Mouse (Mus musculus): ENCODE measurements around the gene Auts2. TPM values are rescaled to one million over a fixed set of nuclear protein-coding genes. Genes with fewer than 3 reads are reported as not detected.
A peak's percentile ranks its signal among the peaks of the same experiment; 100 is the strongest.

Gene Auts2
- polyA plus RNA-seq, 1 experiment from 2014 or later = 42.4 TPM

DNA sequence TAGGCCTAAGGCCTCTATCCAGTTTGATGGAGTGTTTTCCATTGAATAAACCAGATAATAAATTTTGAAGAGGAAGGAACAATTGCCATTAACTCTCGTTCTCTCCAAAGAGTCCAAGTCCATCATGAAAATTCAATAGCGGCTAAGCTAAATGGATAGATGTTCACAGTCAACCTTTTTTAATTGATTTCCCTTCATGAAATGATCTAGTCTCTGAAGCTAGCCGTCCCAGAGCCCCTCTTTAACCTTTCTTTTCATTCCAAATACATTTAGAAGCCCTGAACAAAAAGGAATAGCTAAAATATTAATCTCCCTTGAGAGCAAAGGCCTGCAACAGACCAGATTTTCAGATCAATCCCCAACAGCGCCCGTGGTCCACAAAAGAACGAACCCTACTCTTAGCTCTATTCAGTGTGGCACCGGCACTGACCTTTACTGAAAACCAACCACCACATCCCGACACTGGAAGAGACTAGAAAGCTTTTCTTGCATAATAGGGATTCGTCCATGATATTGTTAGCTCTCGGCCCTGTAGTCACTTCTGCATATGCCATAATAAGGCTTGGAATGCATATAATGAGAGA lies 896.9 kb downstream of the Auts2 start:
- peak; percentile 55 for DNase-seq (ENCODE audit: extremely low spot score, low spot score)
- Histone ChIP-seq H3K4me1 (peaks cover 81% of the 10 kb centered on the region), H3K27ac (peak overlapping the region; percentile 58), H3K36me3 (replicated peaks) (no peaks in the 10 kb centered on the region), H3K27me3 (ENCODE audit: poor library complexity, severe bottlenecking) (peaks cover 90% of the 10 kb centered on the region), H3K9me3 (no peaks in the 10 kb centered on the region), H3K4me3 (no peak overlapping the region)
- WGBS = 34% methylated on average over 10 of the region's 10 CpGs

DNA sequence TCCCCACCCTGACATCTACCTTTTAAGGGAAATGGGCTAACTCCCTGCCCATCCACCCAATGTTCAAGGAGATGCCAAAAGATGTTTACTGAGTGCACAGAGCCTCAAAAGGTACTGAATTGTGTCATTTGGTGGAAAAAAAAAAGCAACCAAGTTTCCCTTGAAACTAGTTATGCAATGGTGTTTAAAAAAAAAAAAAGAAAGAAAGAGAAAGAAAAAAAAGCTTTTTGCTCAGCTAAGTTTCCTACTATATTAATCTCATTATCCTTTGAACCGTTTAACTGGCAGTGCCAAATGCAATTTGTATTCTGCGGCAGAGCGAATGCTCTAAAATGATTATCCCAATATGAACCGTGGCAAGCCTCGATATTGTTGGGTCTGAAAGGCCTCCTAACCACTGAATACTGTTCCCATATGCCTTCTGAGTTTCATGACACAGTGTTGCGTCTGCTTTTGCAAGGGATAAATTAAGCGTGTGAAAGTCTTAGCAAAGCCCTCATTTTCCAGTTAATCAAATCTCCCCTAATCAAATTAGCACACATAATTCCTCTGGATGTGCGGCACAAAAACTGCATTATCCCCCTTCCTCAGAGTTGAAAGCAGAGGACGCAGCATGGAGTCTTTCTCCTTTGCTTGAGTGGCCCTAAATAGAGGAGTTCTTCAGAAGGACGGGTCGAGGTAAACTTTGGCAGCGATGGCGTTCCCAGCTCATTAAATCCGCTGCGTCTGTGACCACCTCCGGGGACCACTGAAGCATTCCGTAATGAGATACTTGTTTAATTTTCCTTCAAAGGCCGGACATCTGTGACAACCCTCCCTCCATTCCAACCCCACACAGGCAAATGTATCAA lies 897.6 kb downstream of the Auts2 start:
- Histone ChIP-seq H3K4me1 (peaks cover 80% of the 10 kb centered on the region), H3K36me3 (replicated peaks) (no peaks in the 10 kb centered on the region), H3K9me3 (no peaks in the 10 kb centered on the region), H3K27me3 (ENCODE audit: poor library complexity, severe bottlenecking) (peaks cover 90% of the 10 kb centered on the region), H3K4me3 (no peak overlapping the region), H3K27ac (no peak overlapping the region)
- 3% methylated on average over 18 of the region's 18 CpGs for WGBS
- DNase-seq (ENCODE audit: extremely low spot score, low spot score) = peak; percentile 84

DNA sequence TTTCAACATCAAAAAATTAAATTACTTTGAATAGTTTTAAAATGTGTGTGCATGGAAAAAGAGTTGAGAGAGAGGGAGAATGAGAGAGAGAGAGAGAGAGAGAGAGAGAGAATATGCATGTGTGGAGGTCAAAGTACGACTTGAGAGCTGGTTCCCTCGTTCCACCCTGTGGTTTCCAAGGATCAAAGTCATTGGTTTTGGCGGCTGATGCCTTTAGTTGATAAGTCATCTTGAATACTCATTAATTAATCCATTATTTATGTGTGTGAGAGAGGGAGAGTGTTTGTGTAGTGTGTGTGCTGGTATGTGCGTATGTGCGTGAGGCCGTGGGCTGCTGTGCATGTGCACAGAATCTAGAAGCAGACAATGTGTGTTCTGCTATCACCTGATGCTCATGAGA lies 898.8 kb downstream of the Auts2 start:
- Histone ChIP-seq H3K4me3 (no peak overlapping the region), H3K4me1 (peaks cover 77% of the 10 kb centered on the region), H3K9me3 (no peaks in the 10 kb centered on the region), H3K27ac (no peak overlapping the region), H3K36me3 (replicated peaks) (no peaks in the 10 kb centered on the region), H3K27me3 (ENCODE audit: poor library complexity, severe bottlenecking) (peaks cover 90% of the 10 kb centered on the region)
- no peak for DNase-seq (ENCODE audit: extremely low spot score, low spot score)
- WGBS = 83% methylated on average over 6 of the region's 6 CpGs

- H3K4me1 ChIP-seq = peaks cover 77% of the 10 kb centered on the region
- no peaks in the 10 kb centered on the region for H3K36me3 ChIP-seq (replicated peaks)
- WGBS = 24% methylated on average over 23 of the region's 23 CpGs
- peak overlapping the region; percentile 78 for H3K27ac ChIP-seq
- peaks cover 90% of the 10 kb centered on the region for H3K27me3 ChIP-seq (ENCODE audit: poor library complexity, severe bottlenecking)
- no peaks in the 10 kb centered on the region for H3K9me3 ChIP-seq
- DNase-seq (ENCODE audit: extremely low spot score, low spot score) = peak; percentile 68
- peak overlapping the region; percentile 22; the same call in 1 of the 2 replicates for H3K4me3 ChIP-seq
Measured at GRCm38 (mm10) chr5:131643176-131644174, 899.7 kb downstream of the Auts2 start.

DNA sequence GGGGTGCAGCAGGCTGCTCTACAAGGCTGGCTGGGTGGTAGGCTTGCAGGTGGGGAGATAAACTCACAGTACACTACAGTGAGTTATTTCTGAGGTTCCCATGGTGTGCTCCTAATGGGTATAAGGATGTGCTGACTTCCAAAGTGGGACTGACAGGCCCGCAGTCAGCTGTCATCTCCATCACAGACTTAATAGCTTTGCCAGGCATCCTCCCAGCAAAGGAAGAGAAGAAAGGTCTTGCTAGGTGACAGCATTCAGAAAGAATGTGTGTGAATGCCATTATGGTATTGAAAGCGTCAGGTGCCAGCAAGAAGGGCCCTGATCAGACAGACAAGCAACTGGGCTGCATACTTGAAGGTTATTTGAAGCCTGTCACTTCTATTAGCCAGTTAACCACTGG lies 900.4 kb downstream of the Auts2 start:
- Histone ChIP-seq H3K36me3 (replicated peaks) (no peaks in the 10 kb centered on the region), H3K27ac (peak overlapping the region; percentile 78), H3K4me3 (peak overlapping the region; percentile 22; the same call in 1 of the 2 replicates), H3K27me3 (ENCODE audit: poor library complexity, severe bottlenecking) (peaks cover 90% of the 10 kb centered on the region), H3K9me3 (no peaks in the 10 kb centered on the region), H3K4me1 (peaks cover 70% of the 10 kb centered on the region)
- no peak for DNase-seq (ENCODE audit: extremely low spot score, low spot score)
- 31% methylated on average over 2 of the region's 2 CpGs for WGBS

- no peak overlapping the region for H3K4me3 ChIP-seq
- no peaks in the 10 kb centered on the region for H3K36me3 ChIP-seq (replicated peaks)
- no peak overlapping the region for H3K27ac ChIP-seq
- H3K4me1 ChIP-seq = peaks cover 19% of the 10 kb centered on the region
- no peak for DNase-seq (ENCODE audit: extremely low spot score, low spot score)
- 83% methylated on average over 5 of the region's 5 CpGs for WGBS
- no peaks in the 10 kb centered on the region for H3K9me3 ChIP-seq
- H3K27me3 ChIP-seq (ENCODE audit: poor library complexity, severe bottlenecking) = peaks cover 95% of the 10 kb centered on the region
Measured at GRCm38 (mm10) chr5:131636431-131636830, 906.7 kb downstream of the Auts2 start.

DNA sequence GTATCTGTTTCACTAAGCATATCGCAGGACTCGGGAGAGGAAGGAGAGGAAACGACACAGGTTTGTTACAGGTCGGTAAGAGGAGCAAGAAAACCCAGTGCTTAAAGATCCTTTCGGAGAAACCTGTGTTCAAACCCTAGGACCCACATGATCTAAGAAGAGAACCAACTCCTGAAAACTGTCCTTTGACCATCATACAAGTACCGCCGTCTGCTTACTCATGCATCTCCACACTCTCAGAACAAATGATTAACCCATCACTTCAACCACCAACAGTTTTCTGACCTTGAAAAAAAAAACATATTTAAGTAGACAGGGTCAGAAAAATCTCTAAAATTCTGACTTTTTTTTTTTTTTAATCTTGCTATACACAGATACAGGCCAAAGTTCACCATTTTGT lies 908.4 kb downstream of the Auts2 start:
- Histone ChIP-seq H3K9me3 (no peaks in the 10 kb centered on the region), H3K4me3 (no peak overlapping the region), H3K27ac (no peak overlapping the region), H3K27me3 (ENCODE audit: poor library complexity, severe bottlenecking) (peaks cover 91% of the 10 kb centered on the region), H3K4me1 (peaks cover 25% of the 10 kb centered on the region), H3K36me3 (replicated peaks) (no peaks in the 10 kb centered on the region)
- 93% methylated on average over 7 of the region's 7 CpGs for WGBS
- no peak for DNase-seq (ENCODE audit: extremely low spot score, low spot score)

DNA sequence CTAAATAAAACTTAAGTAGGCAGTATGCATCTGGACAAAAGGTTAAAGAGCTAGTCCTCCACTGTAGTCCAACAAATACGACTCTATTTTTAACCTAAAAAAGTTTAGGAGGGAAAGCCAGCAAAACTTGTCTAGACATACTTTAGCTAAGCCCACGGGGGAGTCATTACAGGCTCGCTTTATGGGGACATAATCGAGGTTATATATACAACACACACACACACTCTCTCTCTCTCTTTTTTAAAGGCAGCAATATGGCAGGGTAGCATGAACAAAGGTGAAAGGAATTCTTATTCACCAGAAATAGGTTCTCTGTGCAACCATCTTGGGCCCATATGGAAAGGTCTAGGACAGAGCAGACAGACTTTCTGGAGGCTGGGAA lies 911.2 kb downstream of the Auts2 start:
- Histone ChIP-seq H3K36me3 (replicated peaks) (no peaks in the 10 kb centered on the region), H3K27me3 (ENCODE audit: poor library complexity, severe bottlenecking) (peaks cover 91% of the 10 kb centered on the region), H3K9me3 (no peaks in the 10 kb centered on the region), H3K4me1 (peaks cover 25% of the 10 kb centered on the region), H3K27ac (peak overlapping the region; percentile 77), H3K4me3 (no peak overlapping the region)
- no peak for DNase-seq (ENCODE audit: extremely low spot score, low spot score)
- 84% methylated on average over 4 of the region's 4 CpGs for WGBS

DNA sequence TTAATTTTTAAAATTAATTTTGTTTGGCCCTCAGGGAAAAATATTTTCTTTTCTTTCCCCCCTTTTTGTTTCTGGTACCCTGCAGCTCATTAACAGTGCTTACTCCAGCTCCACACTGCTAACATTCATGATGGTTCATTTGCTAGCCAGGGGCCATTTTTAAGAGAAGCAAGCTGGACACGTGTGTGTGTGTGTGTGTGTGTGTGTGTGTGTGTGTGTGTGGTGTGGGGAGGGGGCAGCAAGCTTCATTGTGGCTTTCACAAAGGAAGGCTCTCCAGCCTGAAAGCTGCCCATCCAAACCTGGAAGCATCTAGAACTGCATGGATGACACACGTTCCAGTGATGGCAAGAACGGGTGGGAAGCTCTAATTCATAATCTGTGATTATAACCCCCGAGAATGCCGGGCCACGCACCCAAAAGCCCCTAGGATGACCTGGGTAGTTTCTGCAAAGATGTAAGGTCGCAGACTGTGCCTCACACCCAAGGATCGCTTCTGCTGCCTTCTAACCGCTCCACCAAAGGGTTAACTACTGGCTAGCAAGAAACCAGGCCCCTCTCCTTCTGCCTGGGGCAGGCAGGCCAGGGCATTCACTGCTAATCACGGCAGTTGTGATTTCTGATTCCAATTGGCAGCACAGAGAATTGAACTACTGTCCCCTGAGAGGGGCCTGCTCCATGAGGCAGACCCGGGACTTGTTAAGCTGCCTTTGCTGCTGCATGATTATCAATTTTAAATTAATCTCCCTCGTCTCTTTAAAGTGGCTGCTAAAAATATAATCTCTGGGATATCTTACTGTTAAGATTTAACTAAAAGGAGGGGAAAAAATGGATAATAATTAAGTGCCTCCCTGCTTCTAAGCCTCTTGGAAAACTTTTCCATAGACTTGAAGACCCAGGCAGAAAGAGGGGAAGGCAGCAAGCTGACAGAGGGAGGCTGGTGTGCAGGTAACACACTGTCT lies 911.8 kb downstream of the Auts2 start:
- Histone ChIP-seq H3K4me3 (peak overlapping the region; percentile 2; the same call in 1 of the 2 replicates), H3K36me3 (replicated peaks) (no peaks in the 10 kb centered on the region), H3K27ac (peak overlapping the region; percentile 77), H3K9me3 (no peaks in the 10 kb centered on the region), H3K27me3 (ENCODE audit: poor library complexity, severe bottlenecking) (peaks cover 91% of the 10 kb centered on the region), H3K4me1 (peaks cover 25% of the 10 kb centered on the region)
- 26% methylated on average over 12 of the region's 12 CpGs for WGBS
- DNase-seq (ENCODE audit: extremely low spot score, low spot score) = peak; percentile 56

DNA sequence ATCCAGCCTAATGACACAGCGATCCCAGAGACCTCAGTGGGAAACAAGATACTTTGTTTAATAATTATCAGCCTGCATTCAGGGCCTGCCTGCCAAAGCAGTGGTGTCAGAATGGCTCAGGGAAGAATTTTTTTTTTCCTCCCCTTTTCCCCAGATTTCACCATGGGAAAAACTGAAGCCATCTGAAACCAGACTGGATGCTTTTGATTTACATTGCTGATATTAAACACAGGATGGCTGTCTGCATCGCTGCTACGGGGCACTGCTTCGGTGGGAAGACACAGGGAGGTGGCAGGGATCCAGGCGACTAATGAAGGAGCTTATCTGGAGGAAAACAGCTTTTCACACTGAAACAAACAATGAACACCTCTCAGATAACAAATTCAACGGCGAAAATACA lies 912.6 kb downstream of the Auts2 start:
- H3K4me1 ChIP-seq = peaks cover 25% of the 10 kb centered on the region
- no peaks in the 10 kb centered on the region for H3K36me3 ChIP-seq (replicated peaks)
- no peak overlapping the region for H3K4me3 ChIP-seq
- H3K27me3 ChIP-seq (ENCODE audit: poor library complexity, severe bottlenecking) = peaks cover 91% of the 10 kb centered on the region
- 16% methylated on average over 7 of the region's 7 CpGs for WGBS
- no peaks in the 10 kb centered on the region for H3K9me3 ChIP-seq
- no peak for DNase-seq (ENCODE audit: extremely low spot score, low spot score)
- peak overlapping the region; percentile 77 for H3K27ac ChIP-seq

DNA sequence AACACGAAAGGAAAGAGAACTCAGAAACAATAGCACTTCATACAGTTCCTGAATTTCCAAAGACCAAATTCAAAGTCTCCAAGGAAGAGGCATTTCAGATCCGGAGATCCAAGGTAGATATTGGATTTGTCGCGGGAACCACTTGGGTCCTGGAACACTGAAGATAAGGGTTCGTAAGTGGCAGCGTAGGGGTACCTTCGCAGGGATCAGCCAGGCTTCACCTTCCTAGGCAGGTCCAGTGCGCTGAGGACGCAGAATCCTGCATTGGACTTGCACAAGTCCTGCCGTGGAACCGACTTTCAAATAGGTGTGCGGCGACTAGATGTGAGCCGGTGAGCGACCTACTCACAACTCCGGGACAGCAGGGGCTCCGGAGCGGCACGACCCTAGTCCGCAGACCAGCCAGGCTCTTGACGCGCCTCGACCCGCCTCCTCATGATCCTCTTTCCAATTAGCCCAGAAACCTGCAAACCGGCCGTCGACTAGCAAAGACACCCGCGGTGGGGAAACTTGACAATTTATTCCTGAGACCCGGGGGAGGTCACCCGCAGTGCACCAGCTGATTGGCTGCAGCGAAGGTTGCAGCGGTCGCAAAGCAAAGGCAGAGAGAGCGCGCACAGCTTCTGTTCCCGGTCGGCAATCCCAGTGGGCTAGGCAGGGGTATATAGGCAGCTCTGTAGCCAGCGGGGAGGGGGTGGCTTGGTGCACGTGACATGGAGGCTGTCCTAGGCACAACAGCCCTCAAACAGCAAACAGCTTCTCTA lies 926.8 kb downstream of the Auts2 start:
- Histone ChIP-seq H3K27me3 (ENCODE audit: poor library complexity, severe bottlenecking) (peaks cover 100% of the 10 kb centered on the region), H3K36me3 (replicated peaks) (no peaks in the 10 kb centered on the region), H3K27ac (peak overlapping the region; percentile 8; the same call in 1 of the 2 replicates), H3K9me3 (no peaks in the 10 kb centered on the region), H3K4me3 (peak overlapping the region; percentile 44), H3K4me1 (peaks cover 34% of the 10 kb centered on the region)
- under 1% methylated on average over 40 of the region's 40 CpGs for WGBS
- peak; percentile 71 for DNase-seq (ENCODE audit: extremely low spot score, low spot score)

Measured in forebrain, embryonic 10.5 days (tissue).